Mouse (Mus musculus) embryonic facial prominence, embryonic 15.5 days (tissue): ENCODE results near the gene 4921539E11Rik. TPM values are rescaled to one million over a fixed set of nuclear protein-coding genes. Genes with fewer than 3 reads are reported as not detected.

Source experiments
- ATAC-seq: fragments of 200-750 bp; cut with Nextera tagmentation; 2 replicates; pipeline ENCODE4 v1.8.0; 2017; ENCODE audit warnings: low read depth, moderate TSS enrichment; ENCODE audit not compliant: insufficient number of reproducible peaks, low FRiP score, low TSS enrichment
- H3K27ac ChIP-seq: fragments of 300-500 bp; sonication (generic); replicated peaks from 2 replicates; pipeline ENCODE4 v1.5.1; 2015; ENCODE audit warnings: mild to moderate bottlenecking, inconsistent platforms
- H3K27me3 ChIP-seq: fragments of 300-500 bp; sonication (generic); 2 replicates; pipeline ENCODE4 v1.6.1; 2015; ENCODE audit warnings: inconsistent platforms
- H3K36me3 ChIP-seq: fragments of 300-500 bp; sonication (generic); 2 replicates; pipeline ENCODE4 v1.6.1; 2015; ENCODE audit warnings: mild to moderate bottlenecking, inconsistent platforms
- H3K4me1 ChIP-seq: fragments of 300-500 bp; sonication (generic); 2 replicates; pipeline ENCODE4 v1.6.1; 2015; ENCODE audit warnings: inconsistent platforms
- H3K4me2 ChIP-seq: fragments of 300-500 bp; sonication (generic); replicated peaks from 2 replicates; pipeline ENCODE4 v1.6.1; 2015; ENCODE audit warnings: mild to moderate bottlenecking, inconsistent platforms
- H3K4me3 ChIP-seq: fragments of 300-500 bp; sonication (generic); replicated peaks from 2 replicates; pipeline ENCODE4 v1.5.1; 2015; ENCODE audit warnings: mild to moderate bottlenecking, inconsistent platforms
- H3K9ac ChIP-seq: fragments of 300-500 bp; sonication (generic); 2 replicates; pipeline ENCODE4 v1.6.1; 2015; ENCODE audit warnings: inconsistent platforms
- H3K9me3 ChIP-seq: fragments of 300-500 bp; sonication (generic); replicated peaks from 2 replicates; pipeline ENCODE4 v1.6.1; 2016; ENCODE audit warnings: inconsistent platforms
- WGBS: fragments of 180-500 bp; shearing (Covaris S2); methylation state at CpG from one replicate; pipeline ENCODE4 v1.1.7; 2015; 5-methylcytosine and 5-hydroxymethylcytosine counted together
- polyA plus RNA-seq: library from polyadenylated mRNA; unstranded; fragments of >200 nt; fragmentation: Nextera tagmentation; extraction: Ambion mirVana; gene quantifications from 2 replicates; pipeline ENCODE4 v1.2.1, GENCODE M21; 2015

The 4921539E11Rik gene
- not detected in 2 replicates for polyA plus RNA-seq

GRCm38 (mm10) chr4:103290763-103291162 is at the start of gene 4921539E11Rik:
TSS of gene 4921539E11Rik (minus strand) at chr4:103290863.
- no peak within 1 kb of the TSS for H3K9ac ChIP-seq
- no peaks in the 10 kb centered on the region for H3K4me1 ChIP-seq
- H3K27ac ChIP-seq = no peak within 1 kb of the TSS
- H3K9me3 ChIP-seq = no peaks in the 10 kb centered on the region
- no peak within 1 kb of the TSS for H3K4me2 ChIP-seq
- H3K4me3 ChIP-seq = no peak within 1 kb of the TSS
- H3K27me3 ChIP-seq = no peaks in the 10 kb centered on the region
- 73% methylated on average over 2 of the region's 2 CpGs for WGBS
- ATAC-seq = no peak
- no peaks in the 10 kb centered on the region for H3K36me3 ChIP-seq

- Histone ChIP-seq H3K27me3 (no peaks in the 10 kb centered on the region), H3K4me3 (no peak overlapping the region), H3K9ac (no peak overlapping the region), H3K36me3 (0 out of 2 replicates have a peak, but pooled peaks cover 5% of the 10 kb centered on the region), H3K4me1 (no peaks in the 10 kb centered on the region), H3K9me3 (no peaks in the 10 kb centered on the region), H3K27ac (no peak overlapping the region), H3K4me2 (no peak overlapping the region)
- no peak for ATAC-seq
- 76% methylated on average over 5 of the region's 5 CpGs for WGBS
Measured at GRCm38 (mm10) chr4:103335134-103335533, 44.5 kb upstream of the 4921539E11Rik start.

GRCm38 (mm10) chr4:103329348-103329747 is 38.7 kb upstream of the 4921539E11Rik start:
- Histone ChIP-seq H3K36me3 (0 out of 2 replicates have a peak, but pooled peaks cover 5% of the 10 kb centered on the region), H3K4me1 (no peaks in the 10 kb centered on the region), H3K9me3 (no peaks in the 10 kb centered on the region), H3K4me3 (no peak overlapping the region), H3K9ac (no peak overlapping the region), H3K27ac (no peak overlapping the region), H3K4me2 (no peak overlapping the region), H3K27me3 (no peaks in the 10 kb centered on the region)
- ATAC-seq = no peak
- 72% methylated on average over 6 of the region's 6 CpGs for WGBS

DNA sequence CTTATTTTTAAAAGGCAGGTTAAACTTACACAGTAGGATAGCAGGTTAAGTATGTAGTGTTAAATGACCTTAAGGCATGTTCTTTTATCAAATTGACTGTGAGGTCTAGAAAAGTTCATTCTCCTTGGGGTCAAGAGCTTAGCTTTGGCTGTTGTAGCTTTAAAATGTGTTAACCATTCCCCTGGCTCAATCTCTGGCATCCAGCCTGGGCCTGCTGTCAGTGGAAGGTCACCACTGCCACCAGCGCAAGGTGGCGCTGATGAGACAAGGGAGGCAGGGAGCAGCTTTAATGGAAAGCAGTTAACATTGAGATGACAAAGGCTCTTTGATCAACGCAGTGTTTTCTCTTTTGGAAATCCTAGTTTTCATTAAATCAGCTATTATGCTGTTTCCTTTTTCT is 36.3 kb upstream of the 4921539E11Rik start:
- Histone ChIP-seq H3K4me1 (no peaks in the 10 kb centered on the region), H3K27me3 (no peaks in the 10 kb centered on the region), H3K4me3 (no peak overlapping the region), H3K36me3 (no peaks in the 10 kb centered on the region), H3K4me2 (no peak overlapping the region), H3K9me3 (no peaks in the 10 kb centered on the region), H3K9ac (no peak overlapping the region), H3K27ac (no peak overlapping the region)
- ATAC-seq = no peak
- 71% methylated on average over 3 of the region's 3 CpGs for WGBS

GRCm38 (mm10) chr4:103324688-103325451 is 34.2 kb upstream of the 4921539E11Rik start:
- H3K27ac ChIP-seq = no peak overlapping the region
- H3K9me3 ChIP-seq = no peaks in the 10 kb centered on the region
- H3K9ac ChIP-seq = no peak overlapping the region
- no peaks in the 10 kb centered on the region for H3K4me1 ChIP-seq
- ATAC-seq = no peak
- H3K4me2 ChIP-seq = no peak overlapping the region
- WGBS = 62% methylated on average over 17 of the region's 17 CpGs
- H3K36me3 ChIP-seq = no peaks in the 10 kb centered on the region
- H3K4me3 ChIP-seq = no peak overlapping the region
- H3K27me3 ChIP-seq = no peaks in the 10 kb centered on the region

DNA sequence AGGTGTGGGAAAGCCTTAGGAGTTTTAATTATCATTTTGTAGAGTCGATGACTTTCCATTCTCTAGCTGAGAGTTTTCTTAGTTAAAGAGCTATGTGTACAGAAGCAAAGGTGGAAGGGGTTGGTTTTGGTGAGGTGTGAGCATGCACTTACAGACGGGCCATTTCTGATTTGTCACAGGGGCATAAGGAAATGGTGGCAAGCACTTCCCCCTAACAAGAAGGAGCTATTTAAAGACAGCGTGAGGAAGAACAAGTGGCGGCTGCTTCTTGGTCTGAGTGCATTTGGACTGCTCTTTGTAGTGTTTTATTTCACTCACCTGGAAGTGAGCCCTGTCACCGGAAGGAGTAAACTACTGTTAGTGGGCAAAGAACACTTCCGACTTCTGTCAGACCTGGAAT is 30.8 kb upstream of the 4921539E11Rik start:
- no peak overlapping the region for H3K9ac ChIP-seq
- H3K4me3 ChIP-seq = no peak overlapping the region
- H3K36me3 ChIP-seq = no peaks in the 10 kb centered on the region
- no peak for ATAC-seq
- no peak overlapping the region for H3K4me2 ChIP-seq
- H3K27ac ChIP-seq = no peak overlapping the region
- H3K9me3 ChIP-seq = no peaks in the 10 kb centered on the region
- H3K27me3 ChIP-seq = no peaks in the 10 kb centered on the region
- no peaks in the 10 kb centered on the region for H3K4me1 ChIP-seq
- WGBS = 86% methylated on average over 6 of the region's 6 CpGs

GRCm38 (mm10) chr4:103315861-103316260 is 25.2 kb upstream of the 4921539E11Rik start:
- H3K36me3 ChIP-seq = no peaks in the 10 kb centered on the region
- 75% methylated on average over 4 of the region's 4 CpGs for WGBS
- H3K9me3 ChIP-seq = no peaks in the 10 kb centered on the region
- no peaks in the 10 kb centered on the region for H3K27me3 ChIP-seq
- H3K9ac ChIP-seq = no peak overlapping the region
- no peak for ATAC-seq
- H3K4me1 ChIP-seq = peaks cover 9% of the 10 kb centered on the region; the same call in 1 of the 2 replicates
- H3K4me2 ChIP-seq = no peak overlapping the region
- H3K27ac ChIP-seq = no peak overlapping the region
- no peak overlapping the region for H3K4me3 ChIP-seq

DNA sequence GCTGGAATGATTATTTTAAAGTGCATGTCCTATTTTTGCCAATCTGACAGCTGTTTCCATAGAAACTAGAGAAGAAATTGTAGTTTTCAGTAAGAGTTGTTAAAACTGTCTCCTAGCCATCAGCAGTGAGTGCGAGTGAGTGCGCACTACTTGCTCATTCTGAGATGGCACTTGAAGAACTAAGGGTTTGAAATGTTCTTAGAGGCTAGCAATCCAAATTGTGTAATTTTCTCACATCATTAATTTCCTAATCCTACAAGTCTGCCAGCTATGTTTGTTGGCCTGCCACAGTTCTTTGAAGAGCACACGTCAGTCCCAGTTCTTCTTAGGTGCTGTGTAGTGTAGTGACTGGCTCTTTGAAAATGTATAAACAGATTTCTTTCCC is 23.9 kb upstream of the 4921539E11Rik start:
- Histone ChIP-seq H3K27me3 (no peaks in the 10 kb centered on the region), H3K27ac (no peak overlapping the region), H3K4me3 (peak overlapping the region; percentile 73), H3K4me1 (peaks cover 9% of the 10 kb centered on the region; the same call in 1 of the 2 replicates), H3K36me3 (no peaks in the 10 kb centered on the region), H3K9me3 (no peaks in the 10 kb centered on the region), H3K9ac (peak overlapping the region; percentile 73), H3K4me2 (peak overlapping the region; percentile 58)
- whole genome bisulfite sequencing = 41% methylated on average over 3 of the region's 3 CpGs
- no peak for ATAC-seq

DNA sequence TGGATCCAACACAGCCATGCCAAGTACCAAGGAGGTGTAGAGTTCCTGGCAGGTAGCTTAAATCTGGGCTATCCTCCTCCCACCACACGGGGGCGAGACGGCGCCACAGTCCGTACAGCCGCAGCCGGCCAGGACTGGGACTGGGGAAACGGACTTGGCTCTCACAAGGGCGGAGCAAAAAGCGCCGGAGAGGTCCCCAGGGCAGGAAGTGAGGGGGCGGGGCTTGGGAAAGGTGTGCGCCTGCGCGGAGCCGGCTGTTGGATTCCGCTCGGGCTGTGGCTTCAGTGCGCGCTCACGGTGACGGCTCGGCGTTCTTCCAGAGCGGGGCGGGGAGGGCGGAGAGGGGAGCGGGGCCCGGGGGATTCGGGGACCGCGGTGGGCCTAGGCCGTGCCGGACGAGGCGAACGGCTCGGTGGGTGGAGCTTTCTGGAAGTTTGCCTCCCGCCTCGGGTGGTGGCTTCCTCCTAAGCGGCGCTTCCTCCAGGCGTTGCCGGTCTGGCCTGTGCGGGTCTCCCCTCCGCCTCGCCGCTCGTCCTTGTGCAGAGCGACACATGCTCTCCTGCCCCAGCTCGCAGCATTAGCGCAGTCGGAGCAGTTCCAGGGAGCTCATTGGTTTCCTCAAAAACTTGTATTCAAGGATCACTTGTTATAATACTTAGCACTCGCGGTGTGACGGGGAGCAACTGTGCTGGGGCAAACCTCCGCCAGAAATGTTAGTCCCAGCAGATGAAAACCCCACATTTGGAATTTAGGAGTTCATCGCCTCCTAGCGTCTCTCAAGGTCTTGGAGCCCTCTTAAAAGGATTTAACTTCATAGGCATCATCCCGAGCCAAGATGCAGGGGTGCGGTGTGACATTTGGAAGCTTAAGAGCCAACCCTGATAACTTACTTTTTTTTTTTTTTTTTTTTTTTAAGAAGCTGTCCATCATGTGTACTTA is 23.2 kb upstream of the 4921539E11Rik start, which contains the start of gene Oma1:
TSS of gene Oma1 (plus strand) at position 226 of the 939 bp plus-strand sequence.
- H3K4me3 ChIP-seq = peak within 1 kb of the TSS; percentile 73
- no peaks in the 10 kb centered on the region for H3K27me3 ChIP-seq
- H3K36me3 ChIP-seq = no peaks in the 10 kb centered on the region
- H3K4me1 ChIP-seq = peaks cover 9% of the 10 kb centered on the region; the same call in 1 of the 2 replicates
- peak within 1 kb of the TSS; percentile 73 for H3K9ac ChIP-seq
- peak within 1 kb of the TSS; percentile 58 for H3K4me2 ChIP-seq
- no peaks in the 10 kb centered on the region for H3K9me3 ChIP-seq
- ATAC-seq = peak; percentile 99
- WGBS = under 1% methylated on average over 60 of the region's 61 CpGs
- H3K27ac ChIP-seq = peak within 1 kb of the TSS; percentile 98

- Histone ChIP-seq H3K4me3 (no peak overlapping the region), H3K27me3 (no peaks in the 10 kb centered on the region), H3K4me1 (no peaks in the 10 kb centered on the region), H3K9me3 (no peaks in the 10 kb centered on the region), H3K36me3 (no peaks in the 10 kb centered on the region), H3K9ac (no peak overlapping the region), H3K27ac (no peak overlapping the region), H3K4me2 (no peak overlapping the region)
- WGBS = 88% methylated on average over 1 of the region's 1 CpGs
- no peak for ATAC-seq
Measured at GRCm38 (mm10) chr4:103303851-103304250, 13.2 kb upstream of the 4921539E11Rik start.

- WGBS = 39% methylated on average over 10 of the region's 10 CpGs
- Histone ChIP-seq H3K4me1 (no peaks in the 10 kb centered on the region), H3K9ac (no peak overlapping the region), H3K36me3 (no peaks in the 10 kb centered on the region), H3K27me3 (no peaks in the 10 kb centered on the region), H3K4me2 (peak overlapping the region; percentile 32), H3K27ac (no peak overlapping the region), H3K9me3 (no peaks in the 10 kb centered on the region), H3K4me3 (no peak overlapping the region)
- ATAC-seq = no peak
Measured at GRCm38 (mm10) chr4:103299342-103299741, 8.7 kb upstream of the 4921539E11Rik start.
